Mouse (Mus musculus) forebrain, embryonic 11.5 days (tissue): ENCODE results near the gene 2410131K14Rik. TPM values are rescaled to one million over a fixed set of nuclear protein-coding genes. Genes with fewer than 3 reads are reported as not detected.

Experiments used
- ATAC-seq: fragments of 200-750 bp; cut with Nextera tagmentation; replicated peaks from 2 replicates; pipeline ENCODE4 v1.8.0; 2017; ENCODE audit warnings: moderate TSS enrichment; ENCODE audit not compliant: low FRiP score
- DNase-seq: peaks from one replicate; pipeline ENCODE4 v3.0.0-alpha.2; 2017; ENCODE audit warnings: low spot score
- H3K27ac ChIP-seq: fragments of 300-500 bp; sonication (generic); 2 replicates; pipeline ENCODE4 v1.5.1; 2014; ENCODE audit warnings: low read depth, low read length
- H3K27me3 ChIP-seq: fragments of 300-500 bp; sonication (generic); 2 replicates; pipeline ENCODE4 v1.6.1; 2014; ENCODE audit warnings: mild to moderate bottlenecking, low read length, mixed read lengths; ENCODE audit not compliant: control insufficient read depth, insufficient read depth
- H3K36me3 ChIP-seq: fragments of 300-500 bp; sonication (generic); 2 replicates; pipeline ENCODE4 v1.6.1; 2014; ENCODE audit warnings: mild to moderate bottlenecking, low read length, moderate library complexity, mixed read lengths; ENCODE audit not compliant: control insufficient read depth, insufficient read depth
- H3K4me1 ChIP-seq: fragments of 300-500 bp; sonication (generic); replicated peaks from 2 replicates; pipeline ENCODE4 v1.6.1; 2014; ENCODE audit warnings: low read length, mixed read lengths; ENCODE audit not compliant: control insufficient read depth, insufficient read depth
- H3K4me2 ChIP-seq: fragments of 300-500 bp; sonication (generic); 2 replicates; pipeline ENCODE4 v1.6.1; 2014; ENCODE audit warnings: low read depth, mild to moderate bottlenecking, low read length, moderate library complexity, mixed read lengths; ENCODE audit not compliant: severe bottlenecking
- H3K4me3 ChIP-seq: fragments of 300-500 bp; sonication (generic); 2 replicates; pipeline ENCODE4 v1.5.1; 2014; ENCODE audit warnings: low read depth, low read length
- H3K9ac ChIP-seq: fragments of 300-500 bp; sonication (generic); 2 replicates; pipeline ENCODE4 v1.6.1; 2014; ENCODE audit warnings: low read length
- H3K9me3 ChIP-seq: fragments of 300-500 bp; sonication (generic); 2 replicates; pipeline ENCODE4 v1.6.1; 2016; ENCODE audit warnings: low read length, mixed read lengths; ENCODE audit not compliant: control insufficient read depth
- WGBS: fragments of 180-500 bp; shearing (Covaris S2); extraction: QIAGEN DNeasy Blood & Tissue Kit; methylation state at CpG from one replicate; pipeline ENCODE4 v1.1.7; 2014; 5-methylcytosine and 5-hydroxymethylcytosine counted together
- polyA plus RNA-seq: library from polyadenylated mRNA; unstranded; fragments of >200 nt; fragmentation: Nextera tagmentation; extraction: Ambion mirVana; gene quantifications from 2 replicates; pipeline ENCODE4 v1.2.1, GENCODE M21; 2014

2410131K14Rik gene
- polyA plus RNA-seq, 1 experiment from 2014 or later, result 11.8 TPM

DNA sequence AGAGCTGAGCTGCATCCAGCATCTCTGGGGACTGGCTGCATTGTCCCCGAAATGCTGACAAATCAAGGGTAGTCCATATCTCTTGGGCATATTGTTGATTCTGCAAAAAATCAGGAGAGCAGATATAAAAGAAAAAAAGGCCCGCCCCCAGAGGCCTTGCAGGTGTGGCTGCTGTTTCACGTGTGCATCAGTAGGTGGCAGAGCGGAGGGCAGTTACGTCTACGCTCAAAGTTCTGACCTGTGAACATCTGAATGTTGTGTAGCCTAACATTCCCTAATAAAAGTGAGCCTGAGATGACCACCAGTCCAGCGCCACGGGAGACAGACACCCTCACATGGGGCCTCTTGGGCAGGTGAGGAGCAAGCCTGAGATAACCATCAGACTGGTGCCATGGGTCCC, 21.3 kb downstream of the 2410131K14Rik start:
- ATAC-seq (no peak), DNase-seq (no peak)
- H3K9me3 ChIP-seq, result no peaks in the 10 kb centered on the region
- no peaks in the 10 kb centered on the region; the same call in 1 of the 2 replicates for H3K36me3 ChIP-seq
- no peak overlapping the region for H3K27ac ChIP-seq
- no peak overlapping the region for H3K4me2 ChIP-seq
- H3K4me1 ChIP-seq, result 0 out of 2 replicates have a peak, but pooled peaks cover 2% of the 10 kb centered on the region
- WGBS, result 38% methylated on average over 8 of the region's 8 CpGs
- no peak overlapping the region for H3K9ac ChIP-seq
- peaks cover 4% of the 10 kb centered on the region; the same call in 1 of the 2 replicates for H3K27me3 ChIP-seq
- no peak overlapping the region for H3K4me3 ChIP-seq

DNA sequence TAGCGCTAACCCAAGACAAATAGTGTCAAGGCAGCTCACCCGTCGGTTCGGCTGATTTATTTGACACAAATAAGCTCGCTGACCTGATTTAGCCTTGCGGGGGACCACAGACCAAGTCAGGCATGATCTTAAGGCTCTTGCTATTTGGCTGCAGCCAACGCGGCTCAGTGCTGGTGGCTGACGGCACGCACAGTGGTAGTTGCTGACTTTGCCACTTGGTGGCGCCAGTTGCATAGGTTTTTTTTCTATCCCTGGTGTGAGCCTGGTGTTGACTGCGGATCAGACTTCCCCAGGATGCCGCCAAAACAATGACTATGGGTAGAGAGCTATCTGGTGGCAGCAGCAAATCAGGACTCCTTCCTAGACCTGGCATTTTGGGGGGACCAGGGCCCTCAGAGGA, 24.0 kb downstream of the 2410131K14Rik start:
- ATAC-seq (peak; percentile 81), DNase-seq (peak; percentile 95)
- Histone ChIP-seq H3K4me2 (peak overlapping the region; percentile 31; the same call in 1 of the 2 replicates), H3K27ac (no peak overlapping the region), H3K4me1 (peaks cover 12% of the 10 kb centered on the region), H3K27me3 (peaks cover 4% of the 10 kb centered on the region), H3K4me3 (no peak overlapping the region), H3K9me3 (no peaks in the 10 kb centered on the region), H3K36me3 (no peaks in the 10 kb centered on the region), H3K9ac (0 out of 2 replicates have a peak overlapping the region, but pooled peaks have one; percentile 16)
- 1% methylated on average over 13 of the region's 13 CpGs for WGBS

- Histone ChIP-seq H3K4me3 (no peak overlapping the region), H3K36me3 (no peaks in the 10 kb centered on the region), H3K4me1 (peaks cover 20% of the 10 kb centered on the region), H3K27ac (no peak overlapping the region), H3K9me3 (no peaks in the 10 kb centered on the region), H3K27me3 (peaks cover 4% of the 10 kb centered on the region), H3K4me2 (no peak overlapping the region), H3K9ac (no peak overlapping the region)
- 73% methylated on average over 10 of the region's 10 CpGs for WGBS
- DNase-seq, result no peak
- no peak for ATAC-seq
Measured at GRCm38 (mm10) chr5:118271449-118272110, 26.6 kb downstream of the 2410131K14Rik start.

DNA sequence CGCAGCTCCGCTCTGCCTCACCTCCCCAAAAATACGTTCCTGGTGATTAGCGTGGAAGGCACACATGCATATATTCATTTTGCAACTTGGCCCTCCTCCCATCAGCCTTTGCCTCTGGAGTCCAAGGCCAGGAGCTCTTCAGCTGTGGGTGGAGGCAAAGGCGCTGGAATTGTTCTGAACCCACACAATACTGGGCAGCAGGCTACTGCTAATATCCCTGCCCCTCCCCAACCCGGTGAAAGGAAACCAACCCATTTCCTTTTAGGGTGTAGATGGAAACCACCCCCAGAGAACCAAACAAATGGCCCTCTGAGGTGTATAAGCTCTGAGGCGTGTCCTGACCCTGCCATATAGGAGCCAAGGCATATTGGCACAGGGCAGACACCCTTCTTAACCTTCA, 28.4 kb downstream of the 2410131K14Rik start:
- Histone ChIP-seq H3K9ac (no peak overlapping the region), H3K4me1 (peaks cover 21% of the 10 kb centered on the region), H3K27me3 (peaks cover 4% of the 10 kb centered on the region), H3K9me3 (no peaks in the 10 kb centered on the region), H3K36me3 (no peaks in the 10 kb centered on the region), H3K4me3 (no peak overlapping the region), H3K27ac (no peak overlapping the region), H3K4me2 (no peak overlapping the region)
- ATAC-seq (no peak), DNase-seq (no peak)
- 57% methylated on average over 7 of the region's 7 CpGs for WGBS

DNA sequence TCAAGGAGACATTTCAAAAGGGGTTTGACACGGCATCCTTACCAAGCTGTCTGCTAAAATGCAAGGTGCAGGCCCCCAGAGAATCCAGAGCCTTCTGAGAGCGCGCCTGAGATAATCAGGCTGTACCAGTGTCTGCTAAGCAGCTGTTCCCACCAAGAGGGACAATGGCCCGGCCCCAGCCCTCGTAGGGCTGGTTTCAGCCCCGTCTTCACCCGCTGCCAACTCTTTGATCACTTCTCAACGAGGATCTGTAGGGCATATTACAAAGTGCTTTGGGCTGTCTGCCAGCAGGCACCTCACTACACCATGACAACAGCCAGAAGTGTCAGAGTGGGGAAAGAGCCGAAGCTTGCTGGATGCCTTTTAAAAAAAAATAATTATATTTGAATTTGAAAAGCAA, 29.5 kb downstream of the 2410131K14Rik start:
- peaks cover 2% of the 10 kb centered on the region for H3K27me3 ChIP-seq
- H3K9ac ChIP-seq, result no peak overlapping the region
- DNase-seq (peak; percentile 70), ATAC-seq (peak; percentile 53; the same call in 1 of the 2 replicates)
- peak overlapping the region; percentile 65; the same call in 1 of the 2 replicates for H3K27ac ChIP-seq
- no peaks in the 10 kb centered on the region for H3K36me3 ChIP-seq
- H3K9me3 ChIP-seq, result no peaks in the 10 kb centered on the region
- H3K4me1 ChIP-seq, result peaks cover 19% of the 10 kb centered on the region
- WGBS, result 32% methylated on average over 9 of the region's 9 CpGs
- H3K4me2 ChIP-seq, result no peak overlapping the region
- no peak overlapping the region for H3K4me3 ChIP-seq

DNA sequence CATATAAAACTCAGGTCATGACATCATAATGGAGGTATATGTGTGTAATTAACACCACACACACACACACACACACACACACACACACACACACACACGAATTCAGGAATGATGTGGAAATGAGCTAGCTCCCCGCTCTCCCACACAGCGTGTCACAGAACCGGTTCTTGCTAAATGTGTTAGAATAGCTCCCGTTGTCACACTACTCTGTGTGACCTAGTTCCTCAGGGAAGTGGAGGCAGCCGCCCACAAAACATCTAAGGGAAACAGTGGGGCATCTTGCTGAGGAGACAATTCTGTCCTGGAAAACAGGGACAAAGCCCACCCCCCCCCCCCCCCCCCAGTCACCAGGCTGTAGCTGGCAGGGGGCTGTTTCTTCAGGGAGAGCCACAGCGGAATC, 31.3 kb downstream of the 2410131K14Rik start:
- WGBS, result 62% methylated on average over 7 of the region's 7 CpGs
- no peak overlapping the region for H3K27ac ChIP-seq
- no peaks in the 10 kb centered on the region for H3K9me3 ChIP-seq
- no peak overlapping the region for H3K4me3 ChIP-seq
- no peaks in the 10 kb centered on the region; the same call in 1 of the 2 replicates for H3K27me3 ChIP-seq
- ATAC-seq (no peak), DNase-seq (no peak)
- H3K4me2 ChIP-seq, result no peak overlapping the region
- H3K36me3 ChIP-seq, result no peaks in the 10 kb centered on the region
- H3K9ac ChIP-seq, result 0 out of 2 replicates have a peak overlapping the region, but pooled peaks have one; percentile 20
- peaks cover 19% of the 10 kb centered on the region for H3K4me1 ChIP-seq

GRCm38 (mm10) chr5:118276711-118277110, 31.7 kb downstream of the 2410131K14Rik start:
- Histone ChIP-seq H3K9me3 (no peaks in the 10 kb centered on the region; the same call in 1 of the 2 replicates), H3K27me3 (no peaks in the 10 kb centered on the region; the same call in 1 of the 2 replicates), H3K4me1 (peaks cover 19% of the 10 kb centered on the region), H3K36me3 (no peaks in the 10 kb centered on the region), H3K4me2 (no peak overlapping the region), H3K27ac (no peak overlapping the region), H3K4me3 (no peak overlapping the region), H3K9ac (0 out of 2 replicates have a peak overlapping the region, but pooled peaks have one; percentile 20)
- DNase-seq (no peak), ATAC-seq (no peak)
- 28% methylated on average over 8 of the region's 8 CpGs for WGBS

- DNase-seq (no peak), ATAC-seq (no peak)
- no peaks in the 10 kb centered on the region for H3K36me3 ChIP-seq
- no peak overlapping the region for H3K4me2 ChIP-seq
- H3K4me1 ChIP-seq, result peaks cover 19% of the 10 kb centered on the region
- no peaks in the 10 kb centered on the region for H3K27me3 ChIP-seq
- H3K9me3 ChIP-seq, result no peaks in the 10 kb centered on the region; the same call in 1 of the 2 replicates
- H3K27ac ChIP-seq, result no peak overlapping the region
- no peak overlapping the region for H3K9ac ChIP-seq
- 92% methylated on average over 18 of the region's 18 CpGs for WGBS
- no peak overlapping the region for H3K4me3 ChIP-seq
Measured at GRCm38 (mm10) chr5:118277741-118278495, 32.9 kb downstream of the 2410131K14Rik start.
